Mouse (Mus musculus): Measurements from ENCODE around the gene Mobp.

DNA sequence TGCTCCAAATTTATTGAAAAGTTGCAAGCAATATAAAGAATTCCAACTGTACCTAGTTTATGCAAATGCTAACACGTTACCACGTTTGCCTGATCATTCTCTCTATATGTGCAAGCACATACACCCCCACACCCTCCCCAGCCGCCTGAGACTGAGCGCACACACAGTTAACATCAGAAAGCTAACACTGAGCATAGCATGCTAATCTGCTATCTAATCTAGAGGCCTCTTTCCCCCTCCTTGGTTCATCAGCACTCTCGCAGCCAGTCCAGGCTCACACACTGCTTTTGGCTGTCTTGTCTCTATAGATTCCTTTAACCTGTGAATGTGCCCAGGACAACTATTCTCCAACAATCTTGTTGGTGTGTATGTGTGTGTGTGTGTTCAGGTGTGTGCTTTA lies 1.6 kb downstream of the Mobp start:
- TF ChIP-seq CTCF (IDR thresholded peaks at IDR 0.05; ENCODE audit: low read depth, low read length) (no peak), POLR2A (IDR thresholded peaks at IDR 0.05; ENCODE audit: borderline replicate concordance, low read depth, low read length) (no peak)

All from bone marrow macrophage, adult 2 months (primary cell).